11 mouse cellular contexts compared by ENCODE assay signal in genomic region chr13:97253418-97253981, GRCm38 (mm10). TPM values are rescaled to one million over a fixed set of nuclear protein-coding genes. Genes with fewer than 3 reads are reported as not detected.
DNase-seq lines count a peak whose midpoint lies in the region; ATAC-seq lines count a peak whose summit lies in the region.
"Had no signal": no experiment of that assay in that cellular context is flagged by ENCODE, and none has a peak within 500 bp of the region (broad histone marks: within the 10 kb centered on the region; RNA-seq: fewer than 3 reads in every experiment).

No protein-coding gene starts in this region.

- no peak overlapping the region for H3K4me3 ChIP-seq in neural tube, embryonic 13.5 days
- no peak overlapping the region for H3K4me3 ChIP-seq in forebrain, embryonic 12.5 days (replicated peaks)
- no peak overlapping the region for H3K4me3 ChIP-seq in liver, embryonic 12.5 days
- H3K4me3 ChIP-seq: erythroblast, embryonic 14.5 days; myocyte had no signal

- H3K9me3 ChIP-seq in neural tube, embryonic 13.5 days = no peaks in the 10 kb centered on the region
- H3K9me3 ChIP-seq in forebrain, embryonic 12.5 days = no peaks in the 10 kb centered on the region
- no peaks in the 10 kb centered on the region for H3K9me3 ChIP-seq in liver, embryonic 12.5 days (replicated peaks)
- H3K9me3 ChIP-seq: G1E had no signal

- peak overlapping the region; percentile 14; the same call in 1 of the 2 replicates for H3K27ac ChIP-seq in neural tube, embryonic 13.5 days (replicated peaks)
- peak overlapping the region; percentile 85 for H3K27ac ChIP-seq in forebrain, embryonic 12.5 days
- H3K27ac ChIP-seq in liver, embryonic 12.5 days = no peak overlapping the region

- H3K27me3 ChIP-seq in neural tube, embryonic 13.5 days = no peaks in the 10 kb centered on the region
- H3K27me3 ChIP-seq in forebrain, embryonic 12.5 days = no peaks in the 10 kb centered on the region
- peaks cover 2% of the 10 kb centered on the region; the same call in 1 of the 2 replicates for H3K27me3 ChIP-seq in liver, embryonic 12.5 days (replicated peaks)

- ATAC-seq in neural tube, embryonic 13.5 days (ENCODE audit: low read depth) = no peak
- ATAC-seq in forebrain, embryonic 12.5 days (ENCODE audit: low FRiP score) = no peak
- peak; percentile 63; the same call in 1 of the 2 replicates for ATAC-seq in liver, embryonic 12.5 days

- DNase-seq in neural tube, embryonic 10.5 days (ENCODE audit: extremely low spot score, low spot score) = no peak
- no peak for DNase-seq in retina, embryonic 14.5 days (ENCODE audit: low spot score)
- DNase-seq in spleen, postnatal 10 days (ENCODE audit: low spot score in 2 of 2) = no peak
- DNase-seq in thymus, postnatal 0 days (ENCODE audit: low spot score) = no peak
- DNase-seq in adrenal gland, postnatal 36 days = no peak

- peaks cover 45% of the 10 kb centered on the region for H3K36me3 ChIP-seq in neural tube, embryonic 13.5 days
- peaks cover 32% of the 10 kb centered on the region for H3K36me3 ChIP-seq in forebrain, embryonic 12.5 days (replicated peaks)
- H3K36me3 ChIP-seq in liver, embryonic 12.5 days = peaks cover 34% of the 10 kb centered on the region
- H3K36me3 ChIP-seq: G1E had no signal

- H3K9ac ChIP-seq in neural tube, embryonic 13.5 days = no peak overlapping the region
- H3K9ac ChIP-seq in forebrain, embryonic 12.5 days = 0 out of 2 replicates have a peak overlapping the region, but pooled peaks have one; percentile 17
- H3K9ac ChIP-seq in liver, embryonic 12.5 days = no peak overlapping the region

- 63% methylated on average over 6 of the region's 6 CpGs for WGBS in neural tube, embryonic 13.5 days
- WGBS in forebrain, embryonic 12.5 days = 57% methylated on average over 6 of the region's 6 CpGs
- WGBS in liver, embryonic 12.5 days (ENCODE audit: insufficient replicate concordance) = 59% methylated on average over 6 of the region's 6 CpGs

- no peak overlapping the region for H3K4me2 ChIP-seq in neural tube, embryonic 13.5 days
- no peak overlapping the region for H3K4me2 ChIP-seq in forebrain, embryonic 12.5 days
- H3K4me2 ChIP-seq in liver, embryonic 12.5 days = no peak overlapping the region

- H3K4me1 ChIP-seq in neural tube, embryonic 13.5 days (replicated peaks) = peaks cover 79% of the 10 kb centered on the region
- peaks cover 86% of the 10 kb centered on the region for H3K4me1 ChIP-seq in forebrain, embryonic 12.5 days
- H3K4me1 ChIP-seq in liver, embryonic 12.5 days = peaks cover 23% of the 10 kb centered on the region

RNA-seq across cellular contexts. Expression of gene Enc1, which starts 12.6 kb away (rescaled TPM):
- 54.9 and 59.5 TPM in 2 replicates for polyA plus RNA-seq in neural tube, embryonic 13.5 days (2015; fragmentation: Nextera tagmentation; extraction: Ambion mirVana)
- 23.9 and 26.9 TPM in 2 replicates for polyA plus RNA-seq in forebrain, embryonic 12.5 days (2016; fragmentation: Nextera tagmentation; extraction: Ambion mirVana)
- 0.92 and 0.93 TPM in 2 replicates for polyA plus RNA-seq in liver, embryonic 12.5 days (2016; fragmentation: Nextera tagmentation; extraction: Ambion mirVana)
- polyA plus RNA-seq in thymus, postnatal 0 days (2015; fragmentation: Nextera tagmentation; extraction: Ambion mirVana) = 1.9 and 2.0 TPM in 2 replicates
- 10 to 100 TPM in 1 of 2 experiments, 1 to 10 TPM in 1; 8.3 to 10.2 TPM for total RNA-seq in adrenal gland, postnatal 36 days (2021)

RNA-seq across cellular contexts. Expression of gene Hexb, which starts 55.3 kb away (rescaled TPM):
- polyA plus RNA-seq in neural tube, embryonic 13.5 days (2015; fragmentation: Nextera tagmentation; extraction: Ambion mirVana) = 42.7 and 44.7 TPM in 2 replicates
- 18.4 and 20.6 TPM in 2 replicates for polyA plus RNA-seq in forebrain, embryonic 12.5 days (2016; fragmentation: Nextera tagmentation; extraction: Ambion mirVana)
- 14.1 and 15.1 TPM in 2 replicates for polyA plus RNA-seq in liver, embryonic 12.5 days (2016; fragmentation: Nextera tagmentation; extraction: Ambion mirVana)
- 97.2 and 99.2 TPM in 2 replicates for polyA plus RNA-seq in thymus, postnatal 0 days (2015; fragmentation: Nextera tagmentation; extraction: Ambion mirVana)
- 10 to 100 TPM; 27.6 to 29.2 TPM for total RNA-seq in adrenal gland, postnatal 36 days (2021)
